Mouse (Mus musculus) hematopoietic stem cell, adult 5-6 weeks (primary cell): ENCODE data around the gene Uckl1. TPM values are rescaled to one million over a fixed set of nuclear protein-coding genes. Genes with fewer than 3 reads are reported as not detected.
A peak's percentile ranks its signal among the peaks of the same experiment; 100 is the strongest.

Source experiments
- ATAC-seq, 2 experiments: fragments of 125-278 bp in 1 of 2; replicated peaks in 1 of 2; 2 replicates each; pipeline ENCODE4 v1.8.0; 2016 to 2017; ENCODE audit warnings: inconsistent platforms in 2 of 2, mild to moderate bottlenecking in 2 of 2, moderate number of reproducible peaks in 2 of 2, low read depth in 1 of 2, moderate TSS enrichment in 1 of 2; ENCODE audit not compliant: low FRiP score in 2 of 2, poor library complexity in 2 of 2, severe bottlenecking in 2 of 2, insufficient read depth in 1 of 2, low TSS enrichment in 1 of 2
- total RNA-seq: library from RNA; stranded (forward); fragments of 172-1452, 232-1000 nt; gene quantifications from 2 replicates; pipeline ENCODE4 v1.2.3, GENCODE M21; 2017

Uckl1 gene
- total RNA-seq, result 66.1 and 82.4 TPM in 2 replicates

DNA sequence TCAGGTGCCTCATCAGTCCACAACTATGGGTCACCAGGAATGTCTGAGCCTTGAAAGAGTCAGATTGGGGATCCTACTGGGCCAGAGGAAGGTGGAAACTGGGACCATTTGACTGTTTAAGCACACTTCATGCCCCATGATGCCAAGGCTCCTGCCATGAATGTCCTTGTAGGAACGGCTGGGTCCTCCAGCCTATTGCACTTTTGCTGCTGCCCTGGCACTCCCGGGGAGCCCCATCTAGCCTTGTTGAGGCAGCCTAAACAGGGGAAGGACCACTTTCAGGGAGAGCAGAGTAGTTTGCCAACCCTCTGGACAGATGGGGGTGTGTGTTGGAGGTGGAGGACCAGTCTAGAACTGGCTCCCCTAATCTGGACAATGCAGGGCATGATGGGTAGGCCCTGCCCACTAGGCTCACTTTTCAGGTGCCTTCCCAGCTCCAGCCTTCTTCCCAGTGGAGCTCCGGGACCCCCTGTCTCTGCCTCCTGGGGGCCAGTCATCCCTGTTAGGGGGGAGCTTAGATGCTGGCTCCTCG lies at the start of gene Uckl1:
Gene Uckl1 (minus strand): TSS at position 482 of the 532 bp plus-strand sequence.
- no peak for ATAC-seq

DNA sequence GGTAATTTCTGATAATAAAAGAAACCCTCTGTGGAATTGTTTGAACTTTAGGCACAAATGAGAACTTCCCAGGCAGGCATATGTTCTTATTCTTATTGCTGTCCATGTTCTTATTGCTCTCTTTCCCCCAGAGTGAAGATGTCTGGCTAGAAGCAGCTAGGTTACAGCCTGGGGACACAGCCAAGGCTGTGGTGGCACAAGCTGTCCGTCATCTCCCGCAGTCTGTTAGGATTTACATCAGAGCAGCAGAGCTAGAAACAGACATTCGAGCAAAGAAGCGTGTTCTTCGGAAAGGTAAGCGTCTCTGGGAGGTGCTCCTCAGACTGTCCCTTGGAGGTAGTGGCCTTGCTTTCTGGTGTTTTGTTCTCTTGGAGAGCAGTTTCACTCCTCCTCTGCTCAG lies 47.9 kb upstream of the Uckl1 start:
- no peak for ATAC-seq

DNA sequence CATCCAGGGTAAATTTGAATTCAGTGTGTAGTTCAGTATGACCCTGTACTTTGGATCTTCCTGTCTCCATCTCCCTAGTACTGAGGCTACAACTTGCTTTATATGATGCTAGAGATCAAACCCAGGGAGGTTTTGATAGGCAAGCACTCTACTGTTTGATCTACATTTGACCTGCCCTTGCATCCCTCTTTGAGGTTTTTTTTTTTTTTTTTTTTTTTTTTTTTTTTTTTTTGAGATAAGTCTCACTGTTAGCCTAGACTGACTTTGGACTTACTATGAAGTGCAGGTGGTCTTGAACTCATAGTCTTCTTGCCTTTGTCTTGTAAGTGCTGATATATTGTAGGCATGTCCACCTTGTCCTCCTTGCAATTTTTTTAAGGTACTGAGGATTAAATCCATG lies 43.8 kb upstream of the Uckl1 start:
- no peak for ATAC-seq

DNA sequence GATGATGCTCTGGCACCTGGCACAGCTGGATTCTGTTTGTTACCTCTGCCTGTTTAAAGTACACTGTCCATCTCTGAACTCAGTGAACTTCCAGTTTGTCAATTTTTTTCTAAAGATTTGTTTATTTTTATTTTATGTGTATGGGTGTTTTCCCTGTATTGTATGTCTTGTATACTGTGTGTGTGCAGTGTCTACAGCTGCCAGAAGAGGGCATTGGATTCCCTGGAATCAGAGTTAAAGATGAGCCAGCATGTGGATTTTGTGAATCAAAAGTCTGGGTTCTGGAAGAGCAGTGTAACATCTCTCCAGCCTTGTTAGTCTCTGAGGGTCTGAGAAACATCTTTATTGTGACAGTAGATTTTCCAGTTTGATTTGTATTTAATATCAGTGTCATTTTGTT lies 38.7 kb upstream of the Uckl1 start:
- ATAC-seq, result 0 out of 4 replicates have a peak, but pooled peaks of 1 of the 2 experiments have one; percentile 27

DNA sequence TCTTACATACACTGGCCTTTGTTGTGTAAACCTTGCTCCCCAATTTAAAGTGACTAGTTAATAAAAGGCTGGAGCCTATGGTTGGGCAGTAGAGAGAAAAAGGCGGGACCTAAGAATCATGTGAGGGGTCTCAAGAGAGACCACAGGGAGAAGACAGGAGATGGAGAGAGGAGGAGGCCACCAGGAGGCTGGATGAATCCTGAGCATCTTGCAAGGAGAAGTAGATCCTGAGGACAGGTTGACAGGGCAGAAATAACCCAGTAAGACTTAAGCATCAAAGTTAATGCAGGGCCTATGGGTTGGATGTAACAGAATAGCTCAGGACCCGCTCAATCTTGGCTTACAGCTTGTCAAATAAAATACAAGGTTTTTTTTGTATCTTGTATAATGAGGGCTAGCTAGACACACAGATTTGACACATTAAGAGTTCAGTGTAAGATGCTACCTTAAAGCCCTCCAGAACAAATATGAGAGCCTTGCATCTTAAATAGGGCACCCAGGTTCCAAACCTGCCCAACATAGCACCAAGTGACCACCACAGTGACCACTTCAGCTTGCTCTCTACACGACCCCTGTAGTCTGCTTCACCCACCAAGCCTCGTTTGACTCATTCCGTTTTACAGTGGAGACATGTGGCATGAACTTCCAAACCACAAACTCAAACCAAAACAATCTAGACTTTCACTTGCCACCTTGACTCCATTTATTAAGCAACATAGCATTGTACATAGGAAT lies 34.2 kb upstream of the Uckl1 start:
- ATAC-seq, result no peak

DNA sequence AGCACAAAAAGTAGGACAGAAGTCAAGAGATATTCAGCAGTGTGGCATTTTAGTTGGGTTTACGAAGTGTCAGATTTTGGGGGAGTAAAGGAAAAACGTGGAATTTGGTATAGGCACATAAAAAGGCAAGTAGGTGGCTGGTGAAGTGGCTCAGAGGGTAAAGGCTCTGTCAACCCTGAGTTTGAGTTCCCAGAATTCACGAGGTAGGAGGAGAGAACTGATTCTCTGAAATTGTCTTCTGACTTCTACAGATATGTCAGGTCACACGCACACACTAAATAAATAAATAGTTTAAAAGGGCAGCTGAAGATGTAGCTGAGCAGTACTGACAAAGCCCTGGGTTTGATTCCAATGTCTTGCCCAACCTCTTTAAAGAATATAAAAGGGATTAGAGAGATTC lies 17.7 kb upstream of the Uckl1 start:
- no peak for ATAC-seq

DNA sequence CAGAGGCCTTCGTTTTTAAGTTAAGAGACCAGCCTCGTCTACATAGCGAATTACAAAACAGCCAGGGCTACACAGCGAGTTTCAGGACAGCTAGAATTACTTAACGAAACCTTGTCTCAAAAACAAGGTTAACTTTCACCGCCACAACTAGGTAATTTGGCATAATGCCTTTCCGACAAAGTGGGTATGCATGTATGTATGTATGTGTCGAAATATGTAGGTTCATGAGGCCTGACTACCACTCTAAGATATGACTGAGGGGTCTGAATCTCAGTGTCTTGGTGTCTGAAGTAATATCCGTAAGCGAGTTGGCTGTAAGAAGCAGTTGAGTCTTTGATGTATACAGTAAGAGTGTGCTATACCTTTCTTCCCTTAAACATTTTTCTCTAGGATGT lies 17.1 kb upstream of the Uckl1 start:
- no peak for ATAC-seq

DNA sequence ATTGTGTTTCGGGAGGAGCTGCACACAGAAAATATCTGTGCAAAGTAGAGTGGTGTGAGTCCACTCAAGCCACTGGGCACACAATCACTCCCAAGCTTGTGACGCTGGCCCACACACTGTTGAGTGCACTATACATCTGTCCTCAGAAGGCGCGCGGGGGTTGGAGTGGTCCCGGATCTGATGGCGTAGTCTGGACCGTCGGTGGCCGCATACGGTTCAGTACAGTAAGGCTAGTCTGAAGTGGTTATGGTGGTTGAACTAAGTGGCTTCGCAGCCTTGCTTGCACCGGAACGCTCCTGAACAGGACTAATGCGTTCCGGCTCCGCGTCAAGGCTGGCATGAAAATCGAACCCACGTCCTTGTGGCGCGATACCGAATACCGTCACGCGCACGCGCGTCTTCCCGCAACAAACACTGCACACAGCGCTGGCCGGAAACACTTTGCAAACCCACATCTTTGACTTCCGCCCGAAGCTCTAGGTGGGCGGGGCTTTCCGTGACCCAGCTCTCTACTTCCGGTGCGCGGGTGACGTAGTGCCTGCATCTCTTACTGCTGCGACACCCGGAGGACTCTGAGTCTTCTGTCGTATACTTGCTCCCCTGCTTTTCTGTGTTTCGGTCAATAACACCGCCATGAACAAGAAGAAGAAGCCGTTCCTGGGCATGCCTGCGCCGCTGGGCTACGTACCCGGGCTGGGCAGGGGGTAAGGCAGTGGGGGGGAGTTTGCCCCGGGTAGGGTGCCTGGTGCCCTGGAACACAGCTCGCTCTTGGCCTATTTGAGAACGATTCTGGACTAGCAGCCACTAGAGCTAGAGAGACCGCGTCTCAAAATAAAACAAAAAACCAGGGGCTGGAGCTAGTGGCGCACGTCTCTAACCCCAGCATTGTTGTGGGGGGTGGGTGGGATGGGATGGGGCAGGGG lies 16.4 kb upstream of the Uckl1 start:
- peak; percentile 83 to 90 for ATAC-seq

DNA sequence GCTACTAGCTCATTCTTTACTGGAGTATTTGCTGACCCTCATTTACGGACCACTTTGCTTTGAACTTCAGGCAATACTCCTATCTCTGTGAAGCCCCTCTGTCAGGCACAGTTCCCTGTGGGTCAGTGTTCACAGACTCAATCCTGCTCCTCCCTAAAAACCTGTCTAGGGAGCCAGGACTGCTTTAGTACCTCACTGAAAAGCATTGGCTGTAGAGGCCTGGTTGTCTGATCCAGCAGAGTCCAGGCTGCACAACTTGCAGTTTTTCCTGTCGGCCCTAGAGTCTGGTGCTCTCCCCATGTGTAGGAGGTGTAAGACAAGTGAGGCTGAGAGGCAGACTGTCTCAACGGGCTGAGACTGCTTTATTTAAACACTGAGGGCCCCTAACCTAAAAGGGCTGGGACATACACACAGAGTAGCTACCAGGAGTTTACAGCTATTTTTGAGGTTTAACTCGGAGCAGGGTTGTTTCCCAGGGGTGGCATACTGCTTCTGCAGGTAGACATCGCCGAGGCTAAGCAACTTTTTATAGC lies 15.6 kb upstream of the Uckl1 start:
- no peak for ATAC-seq

DNA sequence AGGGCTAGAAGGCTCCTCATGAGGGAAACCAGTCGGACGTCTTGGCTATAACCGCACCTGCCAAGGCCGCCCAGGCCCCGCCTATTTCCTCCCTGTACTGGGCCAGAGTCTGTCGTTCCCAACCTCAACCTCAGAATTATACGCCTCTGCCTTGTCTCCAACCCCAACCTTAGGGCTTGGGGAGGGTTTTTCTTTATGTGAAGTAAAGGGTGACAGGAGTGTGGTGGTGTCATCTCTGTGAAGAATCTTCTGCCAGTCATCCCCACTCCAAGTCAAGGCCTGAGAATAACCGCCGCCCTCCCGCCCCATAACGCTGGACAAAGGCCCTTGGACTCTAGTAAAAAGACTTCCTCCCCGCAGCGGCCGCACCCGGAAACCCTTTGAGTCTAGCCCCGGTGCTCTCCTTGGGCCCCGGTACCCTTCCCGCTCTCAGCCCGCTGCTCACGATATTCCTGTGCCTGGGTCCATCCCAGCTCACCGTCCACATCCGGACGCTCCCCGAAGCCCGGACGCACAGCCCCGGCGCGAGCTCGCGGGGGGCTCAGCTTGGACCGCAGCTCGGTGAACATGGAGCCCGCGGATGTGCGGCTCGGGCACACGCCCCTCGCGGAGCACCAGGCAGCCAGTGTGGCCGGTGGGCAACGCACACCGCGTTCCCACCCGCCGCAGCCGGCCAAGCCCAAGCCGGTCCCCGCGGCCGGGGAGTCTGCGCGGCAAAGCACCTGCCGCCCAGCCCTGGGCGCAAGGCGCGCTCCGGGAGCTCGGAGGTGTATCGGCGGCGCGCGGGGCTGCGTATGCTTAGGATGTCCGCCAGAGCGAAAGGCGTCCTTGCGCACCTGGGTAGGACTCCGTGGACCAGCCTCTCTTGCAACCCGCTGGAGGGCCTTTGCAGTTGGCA lies 14.0 kb upstream of the Uckl1 start, which contains the start of gene Samd10:
Gene Samd10 (minus strand): TSS at position 759 of the 898 bp plus-strand sequence.
- ATAC-seq, result peak; percentile 46 to 54

DNA sequence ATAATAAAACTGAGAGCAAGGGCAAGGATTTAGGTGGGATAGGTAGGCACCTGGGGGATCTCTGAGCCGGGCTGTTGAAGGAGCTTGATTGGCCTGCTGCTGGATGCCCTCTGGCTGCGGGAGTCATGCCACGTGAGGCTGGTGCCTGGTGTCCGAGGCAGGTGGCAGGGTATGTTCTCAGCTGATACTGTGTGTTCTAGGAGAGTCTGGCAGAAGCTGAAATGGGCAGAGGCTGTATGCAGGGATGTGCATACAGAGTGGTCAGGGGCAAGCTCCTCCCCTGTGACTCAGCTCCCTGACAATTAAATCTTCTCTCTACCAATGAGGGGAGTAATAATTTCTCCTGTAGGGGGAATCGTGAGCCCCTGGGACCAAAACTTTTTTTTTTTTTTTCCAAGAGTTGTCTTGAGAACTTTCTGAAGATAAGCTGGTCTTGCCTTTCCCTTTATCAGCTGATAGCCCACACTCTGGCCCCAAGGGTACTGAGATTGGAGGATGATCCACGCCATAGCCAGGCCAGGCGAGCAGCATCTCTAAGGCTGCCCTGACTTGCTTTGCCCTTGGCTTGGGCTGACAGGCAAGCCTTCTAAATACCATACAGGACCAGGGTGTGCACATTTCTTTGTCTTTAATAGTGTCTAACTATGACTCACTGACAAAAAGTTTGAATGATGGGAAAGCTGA lies 12.8 kb upstream of the Uckl1 start:
- 0 out of 4 replicates have a peak, but pooled peaks of 1 of the 2 experiments have one; percentile 13 for ATAC-seq

DNA sequence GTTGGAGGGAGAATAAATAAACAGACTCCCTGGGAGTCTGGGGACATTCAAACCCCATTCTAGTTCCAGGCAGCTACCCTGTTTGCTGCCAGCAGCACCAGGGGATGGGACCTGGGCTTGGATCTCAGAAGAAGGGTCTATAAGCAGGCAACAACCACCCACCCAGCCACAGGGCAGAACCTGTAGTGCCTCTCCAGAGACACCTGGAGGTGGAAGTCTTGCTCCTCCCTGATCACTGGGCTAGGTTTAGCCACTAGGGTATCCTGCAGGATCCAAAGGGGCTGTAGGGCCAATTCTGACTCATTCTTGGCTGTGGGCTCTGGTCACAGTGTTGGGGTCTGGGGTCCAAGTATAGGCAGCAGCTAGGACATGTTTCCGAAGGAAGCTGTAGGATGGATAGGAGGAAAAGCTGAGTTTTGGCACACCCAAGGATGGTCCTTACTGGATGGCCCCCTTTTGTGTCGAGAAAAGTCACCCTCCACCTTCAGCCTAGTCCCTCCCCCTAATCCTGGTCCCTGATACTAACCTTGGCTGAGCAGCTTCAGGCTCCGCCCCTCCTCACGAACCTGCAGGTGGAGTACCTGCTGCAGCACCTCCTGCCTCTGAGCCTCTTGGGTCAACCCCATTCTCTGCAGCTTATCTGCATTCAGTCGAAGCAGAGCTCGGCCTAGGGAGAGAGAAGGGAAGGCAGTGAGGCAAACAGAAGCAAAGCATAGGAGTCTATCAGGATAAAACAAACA lies 11.7 kb upstream of the Uckl1 start:
- ATAC-seq, result no peak

DNA sequence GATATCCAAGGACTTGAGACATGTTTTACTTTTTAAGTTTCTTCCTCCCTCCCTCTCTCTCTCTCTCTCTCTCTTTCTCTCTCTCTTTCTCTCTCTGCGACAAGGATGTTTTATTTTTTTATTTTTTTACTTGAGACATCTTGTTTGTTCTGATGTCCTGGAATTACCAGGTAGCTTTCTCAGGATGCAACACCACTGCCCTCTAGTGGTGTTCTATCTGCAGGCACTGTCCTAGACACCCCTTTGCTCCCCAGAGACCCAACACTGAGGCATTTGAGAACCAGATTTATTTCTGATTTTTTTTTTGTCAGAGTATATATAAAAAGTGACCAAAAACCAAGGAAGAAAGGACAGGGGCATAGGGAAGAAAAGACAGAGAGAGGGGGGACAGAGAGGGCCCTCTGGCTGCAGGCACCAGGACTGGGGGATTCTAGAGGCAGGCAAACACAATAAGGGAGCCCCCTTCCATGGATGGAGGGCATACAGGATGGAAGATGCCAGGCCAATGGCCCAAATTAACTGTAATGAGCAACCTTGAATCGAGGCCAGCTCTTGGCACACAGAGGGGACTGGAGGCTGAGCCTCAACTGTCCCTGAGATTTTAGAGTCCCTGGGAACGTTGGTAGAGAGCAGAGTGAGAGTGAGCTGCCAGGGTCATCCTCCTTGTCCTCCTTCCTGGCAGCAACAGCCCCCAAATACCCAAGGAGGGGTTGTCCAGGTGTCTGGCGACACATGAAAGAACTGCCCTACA lies 10.4 kb upstream of the Uckl1 start:
- ATAC-seq, result no peak

DNA sequence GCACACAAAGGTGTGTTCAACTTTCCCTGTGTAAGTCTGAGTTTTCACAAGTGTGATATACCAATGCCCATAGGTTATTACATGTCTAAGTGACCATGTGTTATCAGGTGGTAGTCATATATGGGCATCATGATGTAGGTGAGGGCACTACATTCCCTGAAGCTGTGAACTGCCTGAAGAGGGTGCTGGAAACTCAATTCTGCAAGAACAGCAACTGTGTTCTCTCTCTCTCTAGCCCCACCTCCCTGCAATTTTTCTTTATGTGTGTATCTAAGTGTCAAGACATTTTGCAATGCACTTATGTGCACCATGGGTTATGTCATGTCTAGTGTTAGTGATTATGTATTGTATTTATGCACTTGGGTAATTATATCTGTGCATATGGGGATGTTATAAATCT lies 9.2 kb upstream of the Uckl1 start:
- no peak for ATAC-seq

DNA sequence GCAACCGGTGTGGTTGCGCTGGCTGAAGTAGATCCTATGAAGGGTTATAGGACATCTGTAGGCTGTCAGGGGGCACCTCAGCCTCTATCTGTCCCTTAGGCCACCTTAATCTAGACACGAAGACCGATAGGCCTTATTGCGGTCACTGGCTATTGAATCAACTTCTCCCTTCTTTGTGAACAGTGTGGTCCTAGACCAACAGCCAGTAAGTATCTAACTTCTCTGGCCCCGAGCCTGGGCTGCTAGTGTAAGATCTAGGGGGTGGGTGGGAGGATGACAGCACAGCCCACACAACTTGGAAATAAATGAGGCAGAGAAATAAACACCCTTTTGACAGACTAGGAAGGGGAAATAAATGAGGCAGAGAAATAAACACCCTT lies 8.3 kb upstream of the Uckl1 start:
- peak in 1 of 2 experiments; percentile 22; a peak in 2 of 4 replicates for ATAC-seq
